Mouse (Mus musculus) E14TG2a.4 (cell line): ENCODE measurements around the gene Zfand3.

ENCODE experiments used
- H3K27me3 ChIP-seq: 2 replicates; pipeline ENCODE4 v1.6.1; 2014; ENCODE audit warnings: low read length, control low read depth; ENCODE audit not compliant: insufficient read depth
- H3K36me3 ChIP-seq: 2 replicates; pipeline ENCODE4 v1.6.1; 2014; ENCODE audit warnings: low read length, control low read depth; ENCODE audit not compliant: insufficient read depth
- H3K4me1 ChIP-seq: replicated peaks from 2 replicates; pipeline ENCODE4 v1.6.1; 2014; ENCODE audit warnings: low read depth, low read length, control low read depth
- H3K4me3 ChIP-seq: replicated peaks from 2 replicates; pipeline ENCODE4 v1.5.1; 2014; ENCODE audit warnings: mild to moderate bottlenecking, low read length
- H3K9me3 ChIP-seq: 2 replicates; pipeline ENCODE4 v1.6.1; 2014; ENCODE audit warnings: low read length, control low read depth
- CTCF ChIP-seq: conservative IDR thresholded peaks from 2 replicates; pipeline ENCODE4 v1.5.1; 2014; ENCODE audit warnings: low read length
- NANOG ChIP-seq: IDR thresholded peaks from 2 replicates; pipeline ENCODE4 v1.6.1; 2014; ENCODE audit warnings: borderline replicate concordance, low read length, mixed read lengths
- POU5F1 ChIP-seq: IDR thresholded peaks from 2 replicates; pipeline ENCODE4 v1.6.1; 2014; ENCODE audit warnings: low read length, borderline replicate concordance

Zfand3 gene

GRCm38 (mm10) chr17:29979020-29979419, 25.5 kb upstream of the Zfand3 start:
- Histone ChIP-seq H3K9me3 (peaks cover 6% of the 10 kb centered on the region), H3K4me3 (no peak overlapping the region), H3K36me3 (no peaks in the 10 kb centered on the region), H3K27me3 (no peaks in the 10 kb centered on the region), H3K4me1 (peaks cover 60% of the 10 kb centered on the region)
- no peak for TF ChIP-seq POU5F1
- TF ChIP-seq CTCF = no peak
- no peak for TF ChIP-seq NANOG

GRCm38 (mm10) chr17:29979841-29980240, 24.7 kb upstream of the Zfand3 start:
- Histone ChIP-seq H3K9me3 (peaks cover 6% of the 10 kb centered on the region), H3K4me1 (peaks cover 51% of the 10 kb centered on the region), H3K4me3 (no peak overlapping the region), H3K36me3 (no peaks in the 10 kb centered on the region), H3K27me3 (0 out of 2 replicates have a peak, but pooled peaks cover 1% of the 10 kb centered on the region)
- TF ChIP-seq CTCF (no peak), POU5F1 (no peak), NANOG (no peak)

- Histone ChIP-seq H3K36me3 (no peaks in the 10 kb centered on the region), H3K27me3 (0 out of 2 replicates have a peak, but pooled peaks cover 4% of the 10 kb centered on the region), H3K4me1 (peaks cover 36% of the 10 kb centered on the region), H3K9me3 (peaks cover 6% of the 10 kb centered on the region), H3K4me3 (no peak overlapping the region)
- TF ChIP-seq CTCF (no peak), POU5F1 (no peak), NANOG (no peak)
Observed at GRCm38 (mm10) chr17:29981568-29981967, 23.0 kb upstream of the Zfand3 start.

GRCm38 (mm10) chr17:29983190-29983589, 21.3 kb upstream of the Zfand3 start:
- Histone ChIP-seq H3K4me3 (no peak overlapping the region), H3K36me3 (no peaks in the 10 kb centered on the region), H3K4me1 (peaks cover 30% of the 10 kb centered on the region), H3K27me3 (0 out of 2 replicates have a peak, but pooled peaks cover 4% of the 10 kb centered on the region), H3K9me3 (peaks cover 6% of the 10 kb centered on the region)
- TF ChIP-seq NANOG = no peak
- no peak for TF ChIP-seq POU5F1
- TF ChIP-seq CTCF = no peak

- Histone ChIP-seq H3K27me3 (0 out of 2 replicates have a peak, but pooled peaks cover 4% of the 10 kb centered on the region), H3K4me1 (peaks cover 30% of the 10 kb centered on the region), H3K9me3 (peaks cover 6% of the 10 kb centered on the region), H3K36me3 (no peaks in the 10 kb centered on the region), H3K4me3 (no peak overlapping the region)
- TF ChIP-seq POU5F1 (no peak), NANOG (no peak), CTCF (no peak)
Observed at GRCm38 (mm10) chr17:29984931-29985330, 19.6 kb upstream of the Zfand3 start.

- no peak for TF ChIP-seq POU5F1
- TF ChIP-seq NANOG = no peak
- TF ChIP-seq CTCF = no peak
- Histone ChIP-seq H3K9me3 (peaks cover 6% of the 10 kb centered on the region), H3K4me1 (peaks cover 26% of the 10 kb centered on the region), H3K36me3 (no peaks in the 10 kb centered on the region), H3K27me3 (0 out of 2 replicates have a peak, but pooled peaks cover 4% of the 10 kb centered on the region), H3K4me3 (no peak overlapping the region)
Observed at GRCm38 (mm10) chr17:29985534-29985933, 19.0 kb upstream of the Zfand3 start.

- Histone ChIP-seq H3K4me3 (no peak overlapping the region), H3K27me3 (0 out of 2 replicates have a peak, but pooled peaks cover 4% of the 10 kb centered on the region), H3K4me1 (peaks cover 18% of the 10 kb centered on the region), H3K36me3 (no peaks in the 10 kb centered on the region), H3K9me3 (no peaks in the 10 kb centered on the region)
- TF ChIP-seq CTCF (no peak), NANOG (no peak), POU5F1 (no peak)
Observed at GRCm38 (mm10) chr17:29988141-29988540, 16.4 kb upstream of the Zfand3 start.

GRCm38 (mm10) chr17:29989653-29990052, 14.9 kb upstream of the Zfand3 start:
- Histone ChIP-seq H3K36me3 (no peaks in the 10 kb centered on the region), H3K27me3 (0 out of 2 replicates have a peak, but pooled peaks cover 4% of the 10 kb centered on the region), H3K4me3 (no peak overlapping the region), H3K9me3 (no peaks in the 10 kb centered on the region), H3K4me1 (peaks cover 26% of the 10 kb centered on the region)
- TF ChIP-seq POU5F1 (no peak), CTCF (no peak), NANOG (no peak)

GRCm38 (mm10) chr17:29990136-29990535, 14.4 kb upstream of the Zfand3 start:
- Histone ChIP-seq H3K4me1 (peaks cover 26% of the 10 kb centered on the region), H3K9me3 (no peaks in the 10 kb centered on the region), H3K27me3 (0 out of 2 replicates have a peak, but pooled peaks cover under 1% of the 10 kb centered on the region), H3K4me3 (no peak overlapping the region), H3K36me3 (no peaks in the 10 kb centered on the region)
- TF ChIP-seq NANOG (no peak), CTCF (no peak), POU5F1 (no peak)
